Mouse (Mus musculus): ENCODE measurements around the gene Ptrh1. TPM values are rescaled to one million over a fixed set of nuclear protein-coding genes. Genes with fewer than 3 reads are reported as not detected.

The Ptrh1 gene
- polyA plus RNA-seq, 1 experiment = 2.6 TPM

- H3K4me3 ChIP-seq (replicated peaks) = no peak overlapping the region
- no peaks in the 10 kb centered on the region for H3K9me3 ChIP-seq
- H3K36me3 ChIP-seq (replicated peaks; ENCODE audit: low read length) = peaks cover 79% of the 10 kb centered on the region
- no peaks in the 10 kb centered on the region for H3K27me3 ChIP-seq (replicated peaks)
- peaks cover 22% of the 10 kb centered on the region for H3K4me1 ChIP-seq
- no peak for TF ChIP-seq FLI1 (IDR thresholded peaks at IDR 0.05; ENCODE audit: low read length)
- no peak for TF ChIP-seq GATA1 (IDR thresholded peaks at IDR 0.05; ENCODE audit: borderline replicate concordance, low read length)
These were observed 23.9 kb upstream of the Ptrh1 start for GRCm38 (mm10) chr2:32751665-32752033.

- no peaks in the 10 kb centered on the region for H3K27me3 ChIP-seq (replicated peaks)
- peaks cover 74% of the 10 kb centered on the region for H3K36me3 ChIP-seq (replicated peaks; ENCODE audit: low read length)
- TF ChIP-seq FLI1 (IDR thresholded peaks at IDR 0.05; ENCODE audit: low read length) (no peak), GATA1 (IDR thresholded peaks at IDR 0.05; ENCODE audit: borderline replicate concordance, low read length) (no peak)
- H3K9me3 ChIP-seq = no peaks in the 10 kb centered on the region
- no peak overlapping the region for H3K4me3 ChIP-seq (replicated peaks)
- H3K4me1 ChIP-seq = peaks cover 24% of the 10 kb centered on the region
These were observed 23.4 kb upstream of the Ptrh1 start for GRCm38 (mm10) chr2:32752181-32752580.

DNA sequence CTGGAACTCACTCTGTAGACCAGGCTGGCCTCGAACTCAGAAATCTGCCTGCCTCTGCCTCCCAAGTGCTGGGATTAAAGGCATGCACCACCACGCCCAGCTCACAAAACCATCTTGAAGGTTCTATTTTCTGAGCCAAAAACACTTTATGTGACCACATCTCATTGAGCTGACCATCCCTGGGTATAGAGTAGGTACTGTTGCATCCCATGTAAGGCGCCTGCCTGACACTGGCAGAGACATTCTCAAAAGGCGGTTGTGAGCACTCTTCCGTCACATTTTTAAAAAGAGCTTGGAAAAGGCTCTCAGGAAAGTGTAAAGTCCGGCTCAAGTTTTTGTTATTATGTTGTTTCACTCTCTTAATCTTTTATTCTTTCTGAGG lies 18.9 kb upstream of the Ptrh1 start:
- Histone ChIP-seq H3K9me3 (no peaks in the 10 kb centered on the region), H3K27me3 (replicated peaks) (no peaks in the 10 kb centered on the region), H3K36me3 (replicated peaks; ENCODE audit: low read length) (peaks cover 62% of the 10 kb centered on the region), H3K4me1 (peaks cover 33% of the 10 kb centered on the region), H3K4me3 (replicated peaks) (peak overlapping the region; percentile 97)
- TF ChIP-seq FLI1 (IDR thresholded peaks at IDR 0.05; ENCODE audit: low read length) (no peak), GATA1 (IDR thresholded peaks at IDR 0.05; ENCODE audit: borderline replicate concordance, low read length) (no peak)

- H3K9me3 ChIP-seq = no peaks in the 10 kb centered on the region
- peaks cover 33% of the 10 kb centered on the region for H3K4me1 ChIP-seq
- H3K27me3 ChIP-seq (replicated peaks) = no peaks in the 10 kb centered on the region
- H3K36me3 ChIP-seq (replicated peaks; ENCODE audit: low read length) = peaks cover 62% of the 10 kb centered on the region
- peak within 1 kb of the TSS; percentile 97 for H3K4me3 ChIP-seq (replicated peaks)
- no peak for TF ChIP-seq FLI1 (IDR thresholded peaks at IDR 0.05; ENCODE audit: low read length)
- TF ChIP-seq GATA1 (IDR thresholded peaks at IDR 0.05; ENCODE audit: borderline replicate concordance, low read length) = no peak
These were observed 18.3 kb upstream of the Ptrh1 start, which contains the start of gene Tor2a for GRCm38 (mm10) chr2:32757056-32757845. Gene Tor2a (plus strand): TSS chr2:32757234.

GRCm38 (mm10) chr2:32758503-32758902 lies 17.1 kb upstream of the Ptrh1 start:
- peaks cover 61% of the 10 kb centered on the region for H3K36me3 ChIP-seq (replicated peaks; ENCODE audit: low read length)
- H3K27me3 ChIP-seq (replicated peaks) = no peaks in the 10 kb centered on the region

DNA sequence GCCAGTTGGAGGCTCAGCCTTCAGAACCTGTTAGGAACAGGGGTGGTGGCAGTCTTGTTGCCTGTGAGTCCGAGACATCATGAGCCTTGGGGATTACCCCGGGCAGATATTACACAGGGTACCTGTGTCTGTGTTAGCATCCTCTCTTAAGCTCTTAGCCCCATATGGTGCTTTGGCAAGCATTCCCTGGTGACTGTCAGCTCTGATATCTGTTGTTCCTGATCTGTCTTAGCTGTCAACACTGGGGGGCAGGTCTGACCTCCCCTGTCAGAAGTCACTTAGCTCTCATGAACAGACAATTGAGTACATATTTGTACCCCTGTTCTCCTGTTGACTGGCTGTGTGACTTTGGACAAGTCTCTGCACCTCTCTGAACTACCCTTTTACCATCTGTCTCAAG lies 16.6 kb upstream of the Ptrh1 start:
- Histone ChIP-seq H3K27me3 (replicated peaks) (no peaks in the 10 kb centered on the region), H3K4me3 (replicated peaks) (no peak overlapping the region), H3K9me3 (no peaks in the 10 kb centered on the region), H3K36me3 (replicated peaks; ENCODE audit: low read length) (peaks cover 57% of the 10 kb centered on the region), H3K4me1 (peaks cover 32% of the 10 kb centered on the region)
- TF ChIP-seq GATA1 (IDR thresholded peaks at IDR 0.05; ENCODE audit: borderline replicate concordance, low read length) (no peak), FLI1 (IDR thresholded peaks at IDR 0.05; ENCODE audit: low read length) (no peak)

More at GRCm38 (mm10) chr2:32758503-32758902, 17.1 kb upstream of the Ptrh1 start:
- TF ChIP-seq GATA1 (IDR thresholded peaks at IDR 0.05; ENCODE audit: borderline replicate concordance, low read length) (no peak), FLI1 (IDR thresholded peaks at IDR 0.05; ENCODE audit: low read length) (no peak)
- H3K4me3 ChIP-seq (replicated peaks) = no peak overlapping the region
- H3K9me3 ChIP-seq = no peaks in the 10 kb centered on the region
- H3K4me1 ChIP-seq = peaks cover 31% of the 10 kb centered on the region

- peak overlapping the region; percentile 28 for H3K4me3 ChIP-seq (replicated peaks)
- H3K36me3 ChIP-seq (replicated peaks; ENCODE audit: low read length) = peaks cover 47% of the 10 kb centered on the region
- TF ChIP-seq GATA1 (IDR thresholded peaks at IDR 0.05; ENCODE audit: borderline replicate concordance, low read length) (no peak), FLI1 (IDR thresholded peaks at IDR 0.05; ENCODE audit: low read length) (no peak)
- H3K9me3 ChIP-seq = no peaks in the 10 kb centered on the region
- peaks cover 9% of the 10 kb centered on the region for H3K27me3 ChIP-seq (replicated peaks)
- peaks cover 25% of the 10 kb centered on the region for H3K4me1 ChIP-seq
These were observed 14.2 kb upstream of the Ptrh1 start for GRCm38 (mm10) chr2:32761361-32761760.

DNA sequence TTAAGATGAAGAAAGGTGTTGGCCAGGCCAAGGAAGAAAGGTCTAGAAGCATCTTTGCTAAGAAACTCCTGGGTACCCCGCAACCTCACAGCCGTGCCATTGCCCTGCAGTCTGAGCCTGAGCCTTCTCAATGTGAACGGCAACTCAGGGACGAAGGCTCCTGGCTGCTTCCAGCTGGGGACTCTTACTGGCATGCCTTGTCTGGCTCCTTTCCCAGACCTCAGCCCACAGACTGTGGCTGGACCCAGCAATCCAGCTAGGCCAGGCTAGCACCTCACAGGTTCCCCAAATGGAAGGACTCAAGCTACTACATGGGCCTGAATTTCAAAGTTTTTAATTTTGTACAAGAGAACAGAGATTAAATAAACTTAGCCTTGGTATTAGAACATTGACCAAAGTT lies 13.7 kb upstream of the Ptrh1 start:
- H3K27me3 ChIP-seq (replicated peaks) = peaks cover 9% of the 10 kb centered on the region
- peaks cover 47% of the 10 kb centered on the region for H3K36me3 ChIP-seq (replicated peaks; ENCODE audit: low read length)
- H3K4me1 ChIP-seq = peaks cover 26% of the 10 kb centered on the region
- no peak overlapping the region for H3K4me3 ChIP-seq (replicated peaks)
- no peaks in the 10 kb centered on the region for H3K9me3 ChIP-seq
- TF ChIP-seq FLI1 (IDR thresholded peaks at IDR 0.05; ENCODE audit: low read length) (no peak), GATA1 (IDR thresholded peaks at IDR 0.05; ENCODE audit: borderline replicate concordance, low read length) (no peak)

GRCm38 (mm10) chr2:32763353-32763752 lies 12.2 kb upstream of the Ptrh1 start:
- Histone ChIP-seq H3K4me1 (peaks cover 33% of the 10 kb centered on the region), H3K9me3 (no peaks in the 10 kb centered on the region), H3K27me3 (replicated peaks) (peaks cover 14% of the 10 kb centered on the region), H3K4me3 (replicated peaks) (no peak overlapping the region), H3K36me3 (replicated peaks; ENCODE audit: low read length) (peaks cover 47% of the 10 kb centered on the region)
- no peak for TF ChIP-seq FLI1 (IDR thresholded peaks at IDR 0.05; ENCODE audit: low read length)
- no peak for TF ChIP-seq GATA1 (IDR thresholded peaks at IDR 0.05; ENCODE audit: borderline replicate concordance, low read length)

- Histone ChIP-seq H3K36me3 (replicated peaks; ENCODE audit: low read length) (peaks cover 11% of the 10 kb centered on the region), H3K4me1 (peaks cover 58% of the 10 kb centered on the region), H3K27me3 (replicated peaks) (peaks cover 31% of the 10 kb centered on the region), H3K4me3 (replicated peaks) (no peak overlapping the region), H3K9me3 (no peaks in the 10 kb centered on the region)
- TF ChIP-seq FLI1 (IDR thresholded peaks at IDR 0.05; ENCODE audit: low read length) = no peak
- TF ChIP-seq GATA1 (IDR thresholded peaks at IDR 0.05; ENCODE audit: borderline replicate concordance, low read length) = no peak
These were observed 8.3 kb upstream of the Ptrh1 start for GRCm38 (mm10) chr2:32767241-32767640.

Measured in megakaryocyte, embryonic 14.5 days (primary cell).